Mouse (Mus musculus) thymus, adult 2 months (tissue): ENCODE data around the gene Lmtk3.

Experiments used
- CTCF ChIP-seq: fragments of 200-500 bp; IDR thresholded peaks from 2 replicates; pipeline ENCODE4 v1.5.1; 2012; ENCODE audit warnings: mild to moderate bottlenecking, control low read depth, low read length, moderate library complexity, borderline replicate concordance; ENCODE audit not compliant: control insufficient read depth, poor library complexity, insufficient read depth; ENCODE audit errors: extremely low read depth
- POLR2A ChIP-seq: fragments of 200-500 bp; IDR thresholded peaks from 2 replicates; pipeline ENCODE4 v1.6.1; 2012; ENCODE audit warnings: mild to moderate bottlenecking, low read length, control low read depth, moderate library complexity; ENCODE audit not compliant: control insufficient read depth, poor library complexity, insufficient read depth; ENCODE audit errors: extremely low read depth

GRCm38 (mm10) chr7:45819843-45820242 is 36.3 kb downstream of the Lmtk3 start:
- TF ChIP-seq CTCF (no peak), POLR2A (no peak)
